Mouse (Mus musculus): ENCODE data around the gene Esrrg. TPM values are rescaled to one million over a fixed set of nuclear protein-coding genes. Genes with fewer than 3 reads are reported as not detected.

Gene Esrrg
- polyA plus RNA-seq, 1 experiment, result not detected

DNA sequence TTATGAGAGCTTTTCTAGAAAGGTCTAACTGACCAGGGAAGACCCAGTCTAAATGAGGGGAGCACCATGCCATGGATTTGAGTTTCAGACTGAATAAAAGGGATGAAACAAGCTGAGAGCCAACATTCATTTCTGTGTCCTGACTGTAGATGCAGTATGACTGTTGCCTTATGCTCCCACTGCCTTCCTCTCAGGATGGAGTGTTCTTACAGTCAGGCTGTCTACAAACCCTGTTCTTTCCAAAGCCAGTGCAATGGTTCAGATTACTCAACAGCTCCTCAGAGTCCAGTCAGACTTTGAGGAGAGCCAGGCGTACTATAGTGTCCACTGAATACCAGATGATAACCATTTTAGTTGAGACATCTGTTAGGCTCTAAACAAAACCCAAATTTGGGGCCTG is 116.8 kb downstream of the Esrrg start:
- TF ChIP-seq MAX (IDR thresholded peaks at IDR 0.05) (no peak), FOSL1 (IDR thresholded peaks at IDR 0.05; ENCODE audit: insufficient read depth, low read length, poor library complexity, severe bottlenecking) (no peak), MYOG (IDR thresholded peaks at IDR 0.05; ENCODE audit: control insufficient read depth, extremely low read depth, insufficient read length) (no peak), CEBPB (IDR thresholded peaks at IDR 0.05; ENCODE audit: low read depth) (no peak), MYOD1 (IDR thresholded peaks at IDR 0.05; ENCODE audit: control insufficient read depth, insufficient read length, low read depth) (no peak), CTCF (IDR thresholded peaks at IDR 0.05; ENCODE audit: control insufficient read depth, insufficient read depth, insufficient read length) (no peak), USF1 (IDR thresholded peaks at IDR 0.05; ENCODE audit: low read depth) (no peak)
- Histone ChIP-seq H3K27me3 (ENCODE audit: control insufficient read depth, insufficient read depth, insufficient read length) (no peaks in the 10 kb centered on the region), H3K79me3 (ENCODE audit: low read depth) (no peaks in the 10 kb centered on the region)

DNA sequence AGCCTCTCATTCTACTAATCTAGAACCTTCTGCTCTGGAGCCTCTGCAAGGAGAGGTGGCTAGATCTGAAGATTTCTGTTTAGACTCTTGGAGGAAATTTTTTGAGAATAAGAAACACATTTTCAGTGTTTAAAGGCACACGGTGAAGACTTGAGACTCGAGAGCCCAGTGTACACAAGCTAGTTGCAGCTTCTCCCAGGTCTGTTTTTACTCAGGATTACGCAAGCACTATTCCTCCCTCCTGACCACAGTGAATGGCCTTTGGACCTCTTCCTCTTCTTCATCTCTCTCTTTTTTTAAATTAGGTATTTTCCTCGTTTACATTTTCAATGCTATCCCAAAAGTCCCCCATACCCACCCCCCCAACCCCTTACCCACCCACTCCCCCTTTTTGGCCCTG is 122.6 kb downstream of the Esrrg start:
- TF ChIP-seq FOSL1 (IDR thresholded peaks at IDR 0.05; ENCODE audit: insufficient read depth, low read length, poor library complexity, severe bottlenecking) (no peak), MYOG (IDR thresholded peaks at IDR 0.05; ENCODE audit: control insufficient read depth, extremely low read depth, insufficient read length) (no peak), MYOD1 (IDR thresholded peaks at IDR 0.05; ENCODE audit: control insufficient read depth, insufficient read length, low read depth) (no peak), CTCF (IDR thresholded peaks at IDR 0.05; ENCODE audit: control insufficient read depth, insufficient read depth, insufficient read length) (no peak), CEBPB (IDR thresholded peaks at IDR 0.05; ENCODE audit: low read depth) (no peak), MAX (IDR thresholded peaks at IDR 0.05) (no peak), USF1 (IDR thresholded peaks at IDR 0.05; ENCODE audit: low read depth) (no peak)

More for the DNA sequence above, 116.8 kb downstream of the Esrrg start:
- H3K79me2 ChIP-seq (ENCODE audit: control insufficient read depth, insufficient read depth), result no peaks in the 10 kb centered on the region
- H3K4me3 ChIP-seq (ENCODE audit: insufficient read depth, poor library complexity, severe bottlenecking), result no peak overlapping the region
- no peaks in the 10 kb centered on the region for H3K36me3 ChIP-seq (ENCODE audit: control insufficient read depth, insufficient read depth)
- H3ac ChIP-seq (ENCODE audit: control insufficient read depth, insufficient read length, low read depth), result no peak overlapping the region

DNA sequence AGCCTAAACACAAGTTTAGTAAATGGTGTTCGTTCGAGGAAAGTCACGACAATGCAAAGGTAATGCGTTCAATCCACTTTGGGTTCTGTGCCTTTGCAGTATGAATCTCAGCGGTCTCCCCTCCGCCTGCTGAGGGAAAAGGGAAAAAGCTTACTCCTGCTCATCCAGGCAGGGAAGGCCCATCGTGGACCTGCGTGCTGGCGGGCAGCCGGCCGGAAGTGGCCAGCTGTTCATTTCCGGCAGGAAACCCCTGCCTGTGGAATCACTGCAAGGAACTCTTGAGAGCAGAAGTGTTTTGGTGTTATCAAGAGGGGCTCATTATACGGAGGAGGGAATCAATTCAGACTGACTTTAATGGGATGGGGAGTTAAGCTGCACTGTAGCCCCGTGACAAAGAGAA is 127.9 kb downstream of the Esrrg start:
- TF ChIP-seq MYOG (IDR thresholded peaks at IDR 0.05; ENCODE audit: control insufficient read depth, extremely low read depth, insufficient read length), result no peak
- no peak for TF ChIP-seq FOSL1 (IDR thresholded peaks at IDR 0.05; ENCODE audit: insufficient read depth, low read length, poor library complexity, severe bottlenecking)
- no peak for TF ChIP-seq USF1 (IDR thresholded peaks at IDR 0.05; ENCODE audit: low read depth)
- no peaks in the 10 kb centered on the region for H3K79me2 ChIP-seq (ENCODE audit: control insufficient read depth, insufficient read depth)
- H3K36me3 ChIP-seq (ENCODE audit: control insufficient read depth, insufficient read depth), result no peaks in the 10 kb centered on the region

More for the DNA sequence above, 122.6 kb downstream of the Esrrg start:
- Histone ChIP-seq H3K27me3 (ENCODE audit: control insufficient read depth, insufficient read depth, insufficient read length) (peaks cover 4% of the 10 kb centered on the region), H3K79me3 (ENCODE audit: low read depth) (no peaks in the 10 kb centered on the region), H3K36me3 (ENCODE audit: control insufficient read depth, insufficient read depth) (no peaks in the 10 kb centered on the region), H3ac (ENCODE audit: control insufficient read depth, insufficient read length, low read depth) (no peak overlapping the region), H3K79me2 (ENCODE audit: control insufficient read depth, insufficient read depth) (no peaks in the 10 kb centered on the region), H3K4me3 (ENCODE audit: insufficient read depth, poor library complexity, severe bottlenecking) (no peak overlapping the region)

DNA sequence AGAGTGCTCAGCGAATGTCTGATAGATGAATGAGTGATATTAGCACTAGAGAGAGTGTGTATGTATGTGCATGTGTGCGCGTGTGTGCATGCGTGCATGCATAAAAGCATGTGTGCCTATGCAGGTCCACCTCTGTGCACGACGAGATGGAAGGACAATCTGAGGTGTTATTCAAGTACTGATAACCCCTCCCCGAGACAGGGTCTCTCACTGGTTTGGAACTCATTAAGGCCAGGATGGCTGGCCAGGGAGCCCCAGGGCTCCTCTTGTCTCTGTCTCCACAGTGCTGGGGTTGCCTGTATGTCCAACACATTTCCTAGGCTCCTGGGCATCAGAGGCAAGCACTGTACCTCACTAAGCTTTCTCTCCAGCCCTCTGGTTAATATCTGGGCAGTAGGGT is 128.7 kb downstream of the Esrrg start:
- no peak for TF ChIP-seq MYOD1 (IDR thresholded peaks at IDR 0.05; ENCODE audit: control insufficient read depth, insufficient read length, low read depth)
- no peak for TF ChIP-seq FOSL1 (IDR thresholded peaks at IDR 0.05; ENCODE audit: insufficient read depth, low read length, poor library complexity, severe bottlenecking)
- no peak for TF ChIP-seq MYOG (IDR thresholded peaks at IDR 0.05; ENCODE audit: control insufficient read depth, extremely low read depth, insufficient read length)
- TF ChIP-seq MAX (IDR thresholded peaks at IDR 0.05), result no peak
- TF ChIP-seq CEBPB (IDR thresholded peaks at IDR 0.05; ENCODE audit: low read depth), result no peak
- Histone ChIP-seq H3K79me2 (ENCODE audit: control insufficient read depth, insufficient read depth) (no peaks in the 10 kb centered on the region), H3K36me3 (ENCODE audit: control insufficient read depth, insufficient read depth) (no peaks in the 10 kb centered on the region), H3K4me3 (ENCODE audit: insufficient read depth, poor library complexity, severe bottlenecking) (no peak overlapping the region), H3K27me3 (ENCODE audit: control insufficient read depth, insufficient read depth, insufficient read length) (peaks cover 4% of the 10 kb centered on the region), H3K79me3 (ENCODE audit: low read depth) (no peaks in the 10 kb centered on the region), H3ac (ENCODE audit: control insufficient read depth, insufficient read length, low read depth) (no peak overlapping the region)

More for the DNA sequence above, 127.9 kb downstream of the Esrrg start:
- Histone ChIP-seq H3K4me3 (ENCODE audit: insufficient read depth, poor library complexity, severe bottlenecking) (no peak overlapping the region), H3K27me3 (ENCODE audit: control insufficient read depth, insufficient read depth, insufficient read length) (peaks cover 4% of the 10 kb centered on the region), H3K79me3 (ENCODE audit: low read depth) (no peaks in the 10 kb centered on the region), H3ac (ENCODE audit: control insufficient read depth, insufficient read length, low read depth) (no peak overlapping the region)

DNA sequence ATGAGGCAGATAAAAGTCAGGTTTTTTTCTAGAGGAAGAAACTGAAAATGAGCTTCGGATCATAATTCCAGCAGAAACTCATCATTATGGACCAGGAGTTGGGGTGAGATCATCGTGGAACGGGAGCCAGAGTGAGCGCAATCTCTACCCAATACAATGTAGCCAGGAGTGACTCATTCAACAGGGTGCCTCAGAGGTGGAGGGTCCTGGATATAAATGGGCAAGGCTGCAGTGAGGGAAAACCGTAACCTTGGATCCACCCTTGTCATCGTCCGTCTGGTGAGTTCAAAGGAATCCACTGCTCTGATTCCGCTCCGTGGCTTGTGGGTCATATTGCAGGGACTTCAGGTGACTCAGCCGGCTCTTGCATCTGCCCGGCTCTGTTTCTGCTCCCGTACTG is 131.9 kb downstream of the Esrrg start:
- H3K79me2 ChIP-seq (ENCODE audit: control insufficient read depth, insufficient read depth), result no peaks in the 10 kb centered on the region
- H3K27me3 ChIP-seq (ENCODE audit: control insufficient read depth, insufficient read depth, insufficient read length), result no peaks in the 10 kb centered on the region
- H3ac ChIP-seq (ENCODE audit: control insufficient read depth, insufficient read length, low read depth), result no peak overlapping the region
- TF ChIP-seq MYOG (IDR thresholded peaks at IDR 0.05; ENCODE audit: control insufficient read depth, extremely low read depth, insufficient read length) (no peak), MYOD1 (IDR thresholded peaks at IDR 0.05; ENCODE audit: control insufficient read depth, insufficient read length, low read depth) (no peak), CEBPB (IDR thresholded peaks at IDR 0.05; ENCODE audit: low read depth) (no peak), USF1 (IDR thresholded peaks at IDR 0.05; ENCODE audit: low read depth) (no peak), FOSL1 (IDR thresholded peaks at IDR 0.05; ENCODE audit: insufficient read depth, low read length, poor library complexity, severe bottlenecking) (no peak), MAX (IDR thresholded peaks at IDR 0.05) (no peak), CTCF (IDR thresholded peaks at IDR 0.05; ENCODE audit: control insufficient read depth, insufficient read depth, insufficient read length) (no peak)
- no peak overlapping the region for H3K4me3 ChIP-seq (ENCODE audit: insufficient read depth, poor library complexity, severe bottlenecking)
- H3K36me3 ChIP-seq (ENCODE audit: control insufficient read depth, insufficient read depth), result no peaks in the 10 kb centered on the region
- H3K79me3 ChIP-seq (ENCODE audit: low read depth), result no peaks in the 10 kb centered on the region

DNA sequence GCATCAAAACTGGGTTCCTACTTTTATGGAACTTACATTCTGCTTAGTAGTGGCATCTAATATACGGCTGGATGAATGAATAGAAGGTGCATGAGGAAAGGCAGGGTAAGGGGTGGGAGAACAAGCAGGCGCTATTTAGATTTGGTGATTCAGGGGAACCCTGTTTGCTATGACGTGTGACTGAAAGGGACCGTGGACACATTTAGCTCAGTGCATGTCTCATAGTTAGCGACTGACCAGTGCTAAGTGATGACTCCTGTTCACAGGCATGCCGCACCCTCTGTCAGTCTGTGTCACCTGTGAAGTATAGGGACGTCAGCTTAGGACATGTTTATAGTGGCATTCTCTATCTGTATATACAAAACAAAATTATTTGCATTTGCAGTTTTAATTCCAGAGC is 132.7 kb downstream of the Esrrg start:
- H3K4me3 ChIP-seq (ENCODE audit: insufficient read depth, poor library complexity, severe bottlenecking), result no peak overlapping the region
- TF ChIP-seq CEBPB (IDR thresholded peaks at IDR 0.05; ENCODE audit: low read depth) (no peak), FOSL1 (IDR thresholded peaks at IDR 0.05; ENCODE audit: insufficient read depth, low read length, poor library complexity, severe bottlenecking) (no peak), MYOG (IDR thresholded peaks at IDR 0.05; ENCODE audit: control insufficient read depth, extremely low read depth, insufficient read length) (no peak), USF1 (IDR thresholded peaks at IDR 0.05; ENCODE audit: low read depth) (no peak), MYOD1 (IDR thresholded peaks at IDR 0.05; ENCODE audit: control insufficient read depth, insufficient read length, low read depth) (no peak), CTCF (IDR thresholded peaks at IDR 0.05; ENCODE audit: control insufficient read depth, insufficient read depth, insufficient read length) (no peak), MAX (IDR thresholded peaks at IDR 0.05) (no peak)
- no peak overlapping the region for H3ac ChIP-seq (ENCODE audit: control insufficient read depth, insufficient read length, low read depth)
- H3K27me3 ChIP-seq (ENCODE audit: control insufficient read depth, insufficient read depth, insufficient read length), result no peaks in the 10 kb centered on the region
- no peaks in the 10 kb centered on the region for H3K36me3 ChIP-seq (ENCODE audit: control insufficient read depth, insufficient read depth)
- H3K79me3 ChIP-seq (ENCODE audit: low read depth), result no peaks in the 10 kb centered on the region
- no peaks in the 10 kb centered on the region for H3K79me2 ChIP-seq (ENCODE audit: control insufficient read depth, insufficient read depth)

Data from C2C12 (cell line).